ENCODE assay signal across 9 mouse cellular contexts in genomic region chr9:106819201-106819600, GRCm38 (mm10). TPM values are rescaled to one million over a fixed set of nuclear protein-coding genes. Genes with fewer than 3 reads are reported as not detected.
DNase-seq lines count a peak whose midpoint lies in the region; ATAC-seq and TF ChIP-seq lines count a peak whose summit lies in the region.
"Had no signal": no experiment of that assay in that cellular context is flagged by ENCODE, and none has a peak within 500 bp of the region (broad histone marks: within the 10 kb centered on the region; RNA-seq: fewer than 3 reads in every experiment).

No protein-coding gene starts in this region.

- H3K27ac ChIP-seq in midbrain, embryonic 13.5 days, result no peak overlapping the region

- POLR2A ChIA-PET in Patski (lab: Charles Lee), result no interaction called here

- no peaks in the 10 kb centered on the region for H3K9me3 ChIP-seq in midbrain, embryonic 13.5 days

- H3K4me3 ChIP-seq in midbrain, embryonic 13.5 days (replicated peaks), result no peak overlapping the region
- H3K4me3 ChIP-seq: myocyte had no signal

- intact Hi-C loops in left cerebral cortex, postnatal 10 days (cut with DNase I), result no loop called here

- DNase-seq in adrenal gland, postnatal 36 days, result peak; percentile 4 to 7
- no peak for DNase-seq in adrenal gland, adult 8-10 months
- peak; percentile 13 to 16 for DNase-seq in left cerebral cortex, adult 18-20 months (ENCODE audit: low spot score in 2 of 2)
- DNase-seq in left cerebral cortex, postnatal 10 days (ENCODE audit: extremely low spot score in 1 of 2, low spot score in 2 of 2), result no peak
- no peak for DNase-seq in Patski (ENCODE audit: low read depth, low spot score)
- DNase-seq in layer of hippocampus, adult 9-11 months, result peak; percentile 7

- in situ Hi-C loops in Patski (cut with MboI; ENCODE audit: low pct_unique_long_range_greater_than_20kb), result loop anchor here (25.0 kb wide), 1 partner anchor 132 kb away; the partner anchor contains the start of gene Tex264

- no peak for ATAC-seq in Patski
- no peak for ATAC-seq in inflammation-experienced regulatory T-cells, adult 6 months
- ATAC-seq in midbrain, embryonic 13.5 days, result no peak

- no peak overlapping the region for H3K9ac ChIP-seq in midbrain, embryonic 13.5 days (replicated peaks)

- peak; percentile 36 for TF ChIP-seq CTCF in Patski (IDR thresholded peaks at IDR 0.05)

- H3K36me3 ChIP-seq in midbrain, embryonic 13.5 days, result no peaks in the 10 kb centered on the region

- CTCF ChIA-PET in Patski (lab: Charles Lee), result no interaction called here

- peaks cover 13% of the 10 kb centered on the region for H3K4me1 ChIP-seq in midbrain, embryonic 13.5 days (replicated peaks)

- H3K4me2 ChIP-seq in midbrain, embryonic 13.5 days (replicated peaks), result no peak overlapping the region

- no peaks in the 10 kb centered on the region for H3K27me3 ChIP-seq in Patski
- no peaks in the 10 kb centered on the region for H3K27me3 ChIP-seq in midbrain, embryonic 13.5 days

- 86% methylated on average over 1 of the region's 1 CpGs for WGBS in midbrain, embryonic 13.5 days

RNA-seq across cellular contexts. Expression of gene Dcaf1, which starts 2.5 kb away (rescaled TPM):
- total RNA-seq in adrenal gland, postnatal 36 days (2021), result 10 to 100 TPM; 32.8 to 34.5 TPM
- total RNA-seq in adrenal gland, adult 8-10 months (2022), result 10 to 100 TPM; 32.4 to 50.2 (median 37.7) TPM
- 10 to 100 TPM; 31.4 to 40.4 TPM for total RNA-seq in left cerebral cortex, adult 18-20 months (2021)
- total RNA-seq in left cerebral cortex, postnatal 10 days (2021), result 10 to 100 TPM; 18.7 to 22.6 TPM
- polyA plus RNA-seq in Patski (2021), result 30.8 TPM
- polyA plus RNA-seq in inflammation-experienced regulatory T-cells, adult 6 months (2017; shearing (Covaris generic)), result 10 to 100 TPM; 19.5 to 23.1 (median 21.6) TPM
- polyA plus RNA-seq in midbrain, embryonic 13.5 days (2015; fragmentation: Nextera tagmentation; extraction: Ambion mirVana), result 19.7 and 22.0 TPM in 2 replicates

RNA-seq across cellular contexts. Expression of gene Rad54l2, which starts 30.2 kb away (rescaled TPM):
- total RNA-seq in adrenal gland, postnatal 36 days (2021), result 10 to 100 TPM; 20.4 to 25.2 TPM
- total RNA-seq in adrenal gland, adult 8-10 months (2022), result 10 to 100 TPM; 19.8 to 25.7 (median 22.2) TPM
- 10 to 100 TPM; 15.7 to 16.6 TPM for total RNA-seq in left cerebral cortex, adult 18-20 months (2021)
- 10 to 100 TPM; 21.7 to 21.8 TPM for total RNA-seq in left cerebral cortex, postnatal 10 days (2021)
- polyA plus RNA-seq in Patski (2021), result 13.1 TPM
- 1 to 10 TPM; 3.2 to 4.5 (median 3.4) TPM for polyA plus RNA-seq in inflammation-experienced regulatory T-cells, adult 6 months (2017; shearing (Covaris generic))
- 8.6 and 10.5 TPM in 2 replicates for polyA plus RNA-seq in midbrain, embryonic 13.5 days (2015; fragmentation: Nextera tagmentation; extraction: Ambion mirVana)

Comparison
In these comparisons a context has a peak if more than half of its experiments do, and no peak if none do; other contexts are left out.
1. DNase-seq: peak in adrenal gland, postnatal 36 days (2 of 2), left cerebral cortex, adult 18-20 months (2 of 2) and layer of hippocampus, adult 9-11 months (single experiment); none in adrenal gland, adult 8-10 months (single experiment), left cerebral cortex, postnatal 10 days (0 of 2) and Patski (single experiment).